Mouse (Mus musculus): Measurements from ENCODE around the gene Fig4. TPM values are rescaled to one million over a fixed set of nuclear protein-coding genes. Genes with fewer than 3 reads are reported as not detected.

Fig4 gene
- total and polyA plus RNA-seq, 3 experiments = 21.4 to 27.4 TPM; not detected in 1

GRCm38 (mm10) chr10:41295145-41295544 is 7.9 kb downstream of the Fig4 start:
- DNase-seq (ENCODE audit: low read depth, low spot score) = peak; percentile 10
- Histone ChIP-seq H3K9ac (ENCODE audit: control insufficient read depth, low read depth, low read length, poor library complexity, severe bottlenecking) (no peak overlapping the region), H3K27ac (ENCODE audit: control insufficient read depth, low read depth, low read length) (no peak overlapping the region), H3K36me3 (ENCODE audit: control insufficient read depth in 1 of 2, insufficient read depth in 2 of 2, low read length in 2 of 2) (no peaks in the 10 kb centered on the region), H3K4me1 (ENCODE audit: control insufficient read depth in 1 of 2, insufficient read depth in 2 of 2, low read length in 2 of 2) (no peaks in the 10 kb centered on the region), H3K27me3 (ENCODE audit: control insufficient read depth in 1 of 2, insufficient read depth in 2 of 2, low read length in 2 of 2) (no peaks in the 10 kb centered on the region), H3K4me3 (ENCODE audit: control insufficient read depth in 1 of 2, insufficient read depth in 1 of 2, low read depth in 2 of 2, low read length in 2 of 2) (no peak overlapping the region), H3K9me3 (replicated peaks; ENCODE audit: insufficient read depth, low read length) (no peaks in the 10 kb centered on the region), H3K79me2 (ENCODE audit: control insufficient read depth, insufficient read depth, low read length, poor library complexity) (peaks cover 3% of the 10 kb centered on the region; the same call in 1 of the 2 replicates)
- TF ChIP-seq SIN3A (IDR thresholded peaks at IDR 0.05; ENCODE audit: low read length) (no peak), EP300 (IDR thresholded peaks at IDR 0.05; ENCODE audit: low read depth in 1 of 2, low read length in 2 of 2) (no peak), BHLHE40 (IDR thresholded peaks at IDR 0.05; ENCODE audit: borderline replicate concordance, low read depth, low read length) (no peak), RCOR1 (IDR thresholded peaks at IDR 0.05; ENCODE audit: low read depth, low read length) (no peak), E2F4 (IDR thresholded peaks at IDR 0.05; ENCODE audit: borderline replicate concordance, low read depth, low read length) (no peak), MYC (IDR thresholded peaks at IDR 0.05; ENCODE audit: low read depth, low read length) (no peak), POLR2AphosphoS5 (IDR thresholded peaks at IDR 0.05; ENCODE audit: borderline replicate concordance, low read depth, low read length) (no peak), TAL1 (IDR thresholded peaks at IDR 0.05; ENCODE audit: low read length) (no peak)

GRCm38 (mm10) chr10:41294734-41295133 is 8.3 kb downstream of the Fig4 start:
- TF ChIP-seq USF2 (IDR thresholded peaks at IDR 0.05; ENCODE audit: borderline replicate concordance in 1 of 2, insufficient read depth in 1 of 2, low read depth in 1 of 2, low read length in 2 of 2) = no peak
- no peak for TF ChIP-seq ELF1 (IDR thresholded peaks at IDR 0.05; ENCODE audit: low read depth, low read length)
- no peak for TF ChIP-seq GABPA (IDR thresholded peaks at IDR 0.05; ENCODE audit: low read depth, low read length)
- DNase-seq (ENCODE audit: low read depth, low spot score) = no peak
- no peak overlapping the region for H3K27ac ChIP-seq (ENCODE audit: control insufficient read depth, low read depth, low read length)
- no peaks in the 10 kb centered on the region for H3K27me3 ChIP-seq (ENCODE audit: control insufficient read depth in 1 of 2, insufficient read depth in 2 of 2, low read length in 2 of 2)
- H3K79me2 ChIP-seq (ENCODE audit: control insufficient read depth, insufficient read depth, low read length, poor library complexity) = peaks cover 2% of the 10 kb centered on the region; the same call in 1 of the 2 replicates
- H3K9me3 ChIP-seq (replicated peaks; ENCODE audit: insufficient read depth, low read length) = no peaks in the 10 kb centered on the region
- no peak overlapping the region for H3K9ac ChIP-seq (ENCODE audit: control insufficient read depth, low read depth, low read length, poor library complexity, severe bottlenecking)
- no peaks in the 10 kb centered on the region for H3K4me1 ChIP-seq (ENCODE audit: control insufficient read depth in 1 of 2, insufficient read depth in 2 of 2, low read length in 2 of 2)
- H3K4me3 ChIP-seq (ENCODE audit: control insufficient read depth in 1 of 2, insufficient read depth in 1 of 2, low read depth in 2 of 2, low read length in 2 of 2) = no peak overlapping the region
- H3K36me3 ChIP-seq (ENCODE audit: control insufficient read depth in 1 of 2, insufficient read depth in 2 of 2, low read length in 2 of 2) = no peaks in the 10 kb centered on the region

- TF ChIP-seq SIN3A (IDR thresholded peaks at IDR 0.05; ENCODE audit: low read length) (no peak), MYC (IDR thresholded peaks at IDR 0.05; ENCODE audit: low read depth, low read length) (no peak), MAFK (IDR thresholded peaks at IDR 0.05; ENCODE audit: borderline replicate concordance, low read depth, low read length) (no peak), E2F4 (IDR thresholded peaks at IDR 0.05; ENCODE audit: borderline replicate concordance, low read depth, low read length) (no peak), KAT2A (conservative IDR thresholded peaks at IDR 0.05; ENCODE audit: low read depth, low read length) (no peak), MYB (IDR thresholded peaks at IDR 0.05; ENCODE audit: low read depth, low read length) (no peak), TCF12 (IDR thresholded peaks at IDR 0.05; ENCODE audit: low read depth, low read length) (no peak)
- H3K36me3 ChIP-seq (ENCODE audit: control insufficient read depth in 1 of 2, insufficient read depth in 2 of 2, low read length in 2 of 2) = no peaks in the 10 kb centered on the region
- DNase-seq (ENCODE audit: low read depth, low spot score) = no peak
- no peaks in the 10 kb centered on the region for H3K9me3 ChIP-seq (replicated peaks; ENCODE audit: insufficient read depth, low read length)
- H3K27ac ChIP-seq (ENCODE audit: control insufficient read depth, low read depth, low read length) = no peak overlapping the region
- no peak overlapping the region for H3K9ac ChIP-seq (ENCODE audit: control insufficient read depth, low read depth, low read length, poor library complexity, severe bottlenecking)
- H3K4me3 ChIP-seq (ENCODE audit: control insufficient read depth in 1 of 2, insufficient read depth in 1 of 2, low read depth in 2 of 2, low read length in 2 of 2) = no peak overlapping the region
- no peaks in the 10 kb centered on the region for H3K27me3 ChIP-seq (ENCODE audit: control insufficient read depth in 1 of 2, insufficient read depth in 2 of 2, low read length in 2 of 2)
- H3K79me2 ChIP-seq (ENCODE audit: control insufficient read depth, insufficient read depth, low read length, poor library complexity) = peaks cover 2% of the 10 kb centered on the region; the same call in 1 of the 2 replicates
- H3K4me1 ChIP-seq (ENCODE audit: control insufficient read depth in 1 of 2, insufficient read depth in 2 of 2, low read length in 2 of 2) = 0 out of 4 replicates have a peak, but pooled peaks cover 0 to 3% of the 10 kb centered on the region in 2 experiments
These were observed 10.0 kb downstream of the Fig4 start for GRCm38 (mm10) chr10:41293019-41293418.
